Mouse (Mus musculus): ENCODE data around the gene Rtl8b. TPM values are rescaled to one million over a fixed set of nuclear protein-coding genes. Genes with fewer than 3 reads are reported as not detected.
A peak's percentile ranks its signal among the peaks of the same experiment; 100 is the strongest.
"Not testable (repeated sequence)": the region's sequence is repeated elsewhere in the genome, so short reads cannot be mapped to it uniquely, and the experiment has no call there.

The Rtl8b gene
- total RNA-seq (2021), result 10 to 100 TPM; 57.8 to 62.1 TPM
- long read RNA-seq, experiment 1, transcript Rtl8b-201 (1 exons, 1,232 nt), result major isoform, 71 of 71 reads
- long read RNA-seq, experiment 1, partial matches to known transcripts, result 0 of 71 reads
- long read RNA-seq, experiment 1, other reads (novel, unspliced or antisense), result 0 of 71 reads
- long read RNA-seq, experiment 2, transcript Rtl8b-201 (1 exons, 1,232 nt), result major isoform, 89 of 89 reads
- long read RNA-seq, experiment 2, partial matches to known transcripts, result 0 of 89 reads
- long read RNA-seq, experiment 2, other reads (novel, unspliced or antisense), result 0 of 89 reads

DNA sequence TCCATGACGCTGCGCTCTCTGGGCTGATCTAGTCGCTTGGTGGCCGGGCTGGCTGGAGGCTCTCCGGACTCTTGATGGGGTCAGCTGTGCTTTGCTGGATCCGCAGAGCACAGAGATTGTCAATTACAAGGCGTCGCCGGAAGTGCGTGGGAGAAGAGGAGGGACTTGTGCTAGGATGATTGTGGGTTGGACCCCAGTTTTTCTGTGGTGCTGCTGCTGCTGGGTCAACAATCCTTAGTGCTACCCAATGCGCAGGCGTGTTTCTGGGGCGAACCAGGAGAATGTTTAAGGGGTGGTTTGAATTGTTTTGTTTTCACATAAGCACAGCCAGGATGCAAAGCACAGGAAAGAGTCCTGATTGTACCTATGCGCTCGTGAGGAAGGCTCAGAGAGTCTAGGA, at the start of gene Rtl8b:
Gene Rtl8b (minus strand): TSS at position 115 of the 400 bp plus-strand sequence.
- DNase-seq, result peak; percentile 64 to 76
- intact Hi-C loops (cut with DNase I), result no loop called here

DNA sequence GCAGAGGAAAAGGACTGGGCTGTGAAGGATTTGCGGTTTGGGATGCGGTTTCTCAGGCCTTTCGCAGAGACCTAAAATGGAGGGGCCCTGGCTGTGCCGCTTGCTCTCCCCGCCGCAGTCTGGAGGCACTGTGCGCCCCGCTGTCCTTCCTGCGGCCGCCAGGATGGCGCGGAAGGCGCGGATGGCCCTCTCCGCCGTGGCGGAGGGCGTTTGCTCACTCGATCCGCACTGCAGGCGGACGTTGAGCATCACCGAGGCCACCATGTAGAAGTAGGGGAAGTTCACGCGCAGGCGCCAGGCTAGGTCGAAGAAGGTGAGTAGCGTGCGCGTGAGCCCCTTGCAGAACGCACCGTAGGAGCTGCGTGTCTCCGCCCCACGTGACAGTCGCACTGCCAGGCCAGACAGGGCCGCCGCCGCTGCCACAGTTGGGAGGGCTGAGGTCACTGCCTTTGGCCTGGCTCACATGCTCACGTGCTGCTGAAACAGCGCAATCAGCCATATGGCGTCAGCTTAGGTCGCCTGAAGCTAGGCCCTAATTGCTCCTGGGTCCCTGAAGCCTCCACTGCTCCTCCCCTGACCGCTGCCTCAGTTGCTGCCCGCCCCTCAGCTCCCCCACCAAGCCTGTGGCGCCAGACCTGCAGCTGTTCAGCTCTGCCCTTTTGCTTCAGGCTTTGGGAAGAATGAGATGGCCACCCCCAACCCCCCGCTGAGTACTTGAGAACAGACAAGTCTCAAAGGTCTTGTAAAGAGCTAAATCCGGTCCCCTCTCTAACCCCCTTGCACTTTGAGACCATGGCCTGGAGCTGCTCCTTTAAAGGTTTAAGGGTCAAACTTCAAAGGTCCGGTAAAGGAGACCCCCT, 46.3 kb upstream of the Rtl8b start:
- intact Hi-C loops (cut with DNase I), result no loop called here
- peak in 1 of 2 experiments; percentile 18 for DNase-seq

DNA sequence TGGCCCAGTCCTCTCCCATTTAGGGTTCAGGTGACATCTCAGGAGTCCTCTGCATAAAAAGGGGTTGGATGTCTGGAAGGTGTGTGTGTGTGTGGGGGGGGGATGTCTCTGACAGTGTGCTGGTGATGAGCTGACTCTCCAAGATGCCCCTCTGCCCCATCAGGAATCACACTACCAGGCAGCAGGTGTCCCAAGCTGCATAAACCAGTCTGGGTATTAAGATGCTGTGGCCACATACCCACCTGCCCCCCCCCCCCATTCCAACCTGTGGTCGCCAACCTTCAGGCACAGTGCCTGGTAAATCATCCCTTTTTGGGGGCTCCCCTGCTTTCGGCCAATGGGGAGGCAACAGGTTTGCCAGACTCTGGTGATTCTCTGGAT, 45.7 kb upstream of the Rtl8b start:
- no peak for DNase-seq
- intact Hi-C loops (cut with DNase I), result no loop called here

DNA sequence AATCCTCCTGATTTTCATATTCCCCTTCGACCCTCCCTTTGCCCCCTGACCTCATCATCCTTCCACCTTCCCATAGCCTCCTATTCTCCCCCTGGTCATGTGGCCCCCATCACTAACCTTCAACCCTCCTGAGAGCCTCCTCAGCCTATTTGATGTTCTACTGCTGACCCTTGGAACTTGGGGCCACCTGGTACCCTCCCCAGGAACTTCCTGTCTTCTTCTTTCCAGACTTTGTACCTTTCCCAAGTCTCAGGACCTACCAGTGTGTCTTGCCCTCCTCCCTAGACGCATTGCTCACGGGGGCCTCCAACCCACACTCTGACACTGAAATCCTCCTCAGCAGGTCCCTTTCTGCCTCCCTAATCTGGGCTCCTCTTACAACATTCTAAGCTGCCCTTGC, 32.5 kb upstream of the Rtl8b start:
- DNase-seq, result no peak
- intact Hi-C loops (cut with DNase I), result no loop called here

DNA sequence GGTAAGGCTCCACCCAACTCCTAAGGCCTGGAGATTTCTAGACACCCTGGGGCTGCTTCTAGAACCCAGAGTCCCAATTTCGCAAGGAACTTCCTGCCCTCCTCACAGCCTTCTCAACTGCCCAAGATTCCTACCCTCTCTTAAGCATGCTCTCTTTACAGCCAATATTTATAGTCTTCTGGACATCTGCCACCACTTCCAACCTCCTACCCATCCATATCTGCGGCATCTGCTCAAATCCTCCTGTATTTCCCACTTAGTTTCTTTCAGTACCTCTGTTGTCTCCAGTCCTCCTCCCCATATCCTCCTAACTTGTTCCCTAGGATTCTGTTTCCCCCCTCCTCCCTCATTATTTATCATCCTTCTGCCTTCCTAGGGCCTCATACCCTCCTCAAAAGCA, 29.0 kb upstream of the Rtl8b start:
- DNase-seq, result no peak
- intact Hi-C loops (cut with DNase I), result no loop called here

DNA sequence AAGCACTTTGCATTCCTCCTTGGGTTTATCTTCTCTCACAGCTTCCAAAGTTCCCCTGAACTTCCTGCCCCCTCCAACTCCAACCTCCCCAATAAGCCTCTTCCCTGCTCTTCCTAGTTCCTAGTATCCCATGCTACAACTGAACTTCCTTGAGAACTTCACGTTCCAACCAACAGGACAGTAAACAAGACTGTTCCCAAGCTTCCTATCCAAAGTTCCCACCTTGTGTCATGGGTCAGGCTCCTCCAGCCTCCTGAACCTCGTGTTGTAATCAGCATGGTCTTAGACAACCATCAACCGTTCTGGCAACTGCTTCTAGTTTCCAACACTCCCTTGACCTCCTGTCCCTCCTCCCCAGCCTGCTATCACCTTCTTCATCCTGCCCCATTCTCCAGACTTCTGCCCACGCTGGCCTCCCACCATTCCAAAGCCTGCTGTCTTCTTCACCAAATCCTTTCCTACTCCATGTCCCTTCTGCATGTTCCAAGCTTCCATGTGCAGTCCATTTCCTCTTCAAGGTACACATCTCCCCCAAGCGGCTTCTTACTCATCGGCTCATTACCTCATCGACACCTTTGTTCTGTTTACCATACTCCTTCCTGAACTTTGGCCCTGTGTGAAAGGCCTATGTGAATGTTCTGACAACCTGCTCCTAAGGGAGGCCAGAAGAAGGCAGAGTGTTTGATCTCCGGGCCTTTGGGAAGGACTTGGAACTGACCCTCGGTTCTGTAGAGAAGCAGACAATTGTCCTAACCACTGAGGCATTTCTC, 24.0 kb upstream of the Rtl8b start:
- intact Hi-C loops (cut with DNase I), result no loop called here
- no peak for DNase-seq

DNA sequence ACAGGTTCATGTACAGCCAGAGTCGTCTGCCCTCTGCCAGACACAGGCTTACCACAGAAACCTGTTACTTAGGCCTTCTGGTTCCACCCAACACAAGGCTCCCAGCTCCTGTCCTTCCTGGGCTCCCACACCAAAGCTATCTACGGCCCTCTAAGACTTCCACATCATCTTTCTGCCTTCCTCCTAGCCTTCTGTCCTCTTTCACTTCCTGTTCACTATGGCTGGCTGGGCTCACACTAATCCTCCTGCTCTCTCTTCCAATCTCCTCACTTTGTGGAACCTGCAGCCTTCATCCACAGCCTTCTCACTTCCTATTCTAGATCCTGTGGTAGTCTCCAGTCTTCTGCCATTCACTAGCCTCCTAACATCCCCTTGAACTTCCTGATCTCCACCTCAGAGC, 22.9 kb upstream of the Rtl8b start:
- intact Hi-C loops (cut with DNase I), result no loop called here
- no peak for DNase-seq

DNA sequence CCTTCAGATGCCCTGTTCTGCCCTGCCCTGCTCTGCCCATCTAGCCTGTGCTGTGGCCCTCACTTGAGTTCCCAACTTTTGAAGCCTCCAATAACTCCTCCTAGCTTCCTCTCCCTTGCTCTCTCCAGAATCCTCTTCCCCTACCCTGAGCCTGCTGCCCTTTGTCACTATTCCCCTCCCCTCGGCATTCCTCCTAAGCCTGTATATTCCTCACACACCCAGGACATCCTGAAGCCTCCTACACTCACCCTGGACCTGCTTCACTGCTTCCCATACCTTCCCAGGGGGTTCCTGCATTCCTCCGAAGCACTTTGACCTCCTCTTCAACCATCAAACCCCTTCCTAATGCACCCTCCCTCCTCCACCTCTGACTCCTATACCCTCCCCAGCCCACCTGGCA, 21.9 kb upstream of the Rtl8b start:
- DNase-seq, result no peak

DNA sequence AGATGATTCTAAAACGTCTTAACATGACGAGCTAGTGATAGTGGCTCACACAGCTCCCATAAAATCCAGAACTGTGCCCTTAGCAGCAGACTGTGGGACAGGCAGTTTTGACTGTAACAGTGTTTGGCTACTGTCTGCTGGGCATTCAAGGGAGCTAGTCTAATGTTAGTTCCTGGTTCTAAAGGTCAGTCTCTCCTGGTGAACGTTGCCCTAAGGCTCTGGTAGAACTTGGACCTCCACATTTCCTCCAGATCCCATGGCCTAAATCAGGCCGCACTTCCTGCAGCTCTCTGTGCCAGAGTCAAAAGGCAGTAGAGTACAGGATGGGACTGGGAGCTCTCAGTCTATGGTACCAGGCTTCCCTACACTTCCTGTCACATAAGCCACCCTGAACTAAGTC, 14.5 kb upstream of the Rtl8b start:
- DNase-seq; intact Hi-C loops (cut with DNase I): not testable (repeated sequence)

More for the DNA sequence above, 21.9 kb upstream of the Rtl8b start:
- intact Hi-C loops (cut with DNase I), result no loop called here

DNA sequence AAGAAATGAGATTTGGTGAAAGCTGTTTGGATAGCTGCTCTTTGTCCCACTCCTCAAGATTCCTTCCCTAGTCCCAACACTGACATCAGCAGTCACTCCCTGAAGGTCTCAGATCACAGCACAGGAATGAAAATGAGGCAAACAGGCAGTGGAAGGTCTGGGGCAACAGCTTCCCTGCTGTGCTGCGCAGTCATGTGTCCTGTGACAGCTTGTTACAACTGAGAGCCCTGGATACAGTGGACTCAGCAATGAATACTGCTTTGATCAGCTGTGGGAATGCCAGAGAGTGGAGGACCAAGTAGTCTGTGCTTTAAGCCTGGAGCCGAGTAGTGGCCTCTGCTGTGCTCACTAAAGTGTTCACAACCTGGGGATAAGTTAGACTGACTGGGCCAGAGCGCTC, 12.4 kb upstream of the Rtl8b start:
- intact Hi-C loops (cut with DNase I); DNase-seq: not testable (repeated sequence)

DNA sequence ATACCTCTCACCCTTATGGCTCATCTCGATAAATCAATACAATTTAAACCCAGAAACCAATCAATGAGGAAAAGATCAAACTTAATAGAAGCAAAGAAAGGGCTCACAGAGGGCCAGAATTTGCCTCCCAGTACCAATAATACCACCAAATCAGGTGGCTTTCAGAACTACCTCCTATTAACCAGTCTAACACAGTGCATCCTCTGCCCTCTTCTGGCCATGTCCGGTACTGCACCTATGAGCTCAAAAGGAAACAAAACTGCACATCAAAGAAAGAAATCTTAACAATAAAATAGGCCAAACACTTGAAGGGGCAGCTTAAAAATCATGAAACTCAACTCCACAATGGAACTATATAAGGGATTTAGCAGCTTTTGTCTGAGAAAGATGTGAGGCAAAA, 6.7 kb upstream of the Rtl8b start:
- peak; percentile 34 to 47 for DNase-seq
- intact Hi-C loops (cut with DNase I), result not testable (repeated sequence)

DNA sequence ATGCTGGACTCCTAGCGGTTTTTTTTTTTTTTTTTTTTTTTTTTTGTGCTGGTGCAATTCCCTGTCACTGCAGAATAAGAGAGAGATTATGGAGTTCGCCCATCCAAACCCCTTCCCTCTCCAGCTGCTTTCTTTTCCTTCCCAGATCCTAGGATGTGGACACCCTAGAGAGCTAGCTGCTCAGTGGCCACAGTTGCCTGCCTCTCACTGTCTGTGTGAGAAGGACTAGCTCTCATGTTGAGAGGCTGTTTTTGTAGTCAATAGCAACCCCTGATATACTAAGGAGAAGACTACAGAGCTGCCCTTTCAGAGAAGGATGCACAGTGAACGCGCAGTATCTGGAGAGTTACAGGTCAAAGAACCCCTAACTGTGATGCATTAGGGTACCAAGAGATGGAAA, 488 bp upstream of the Rtl8b start:
- intact Hi-C loops (cut with DNase I); DNase-seq: not testable (repeated sequence)

DNA sequence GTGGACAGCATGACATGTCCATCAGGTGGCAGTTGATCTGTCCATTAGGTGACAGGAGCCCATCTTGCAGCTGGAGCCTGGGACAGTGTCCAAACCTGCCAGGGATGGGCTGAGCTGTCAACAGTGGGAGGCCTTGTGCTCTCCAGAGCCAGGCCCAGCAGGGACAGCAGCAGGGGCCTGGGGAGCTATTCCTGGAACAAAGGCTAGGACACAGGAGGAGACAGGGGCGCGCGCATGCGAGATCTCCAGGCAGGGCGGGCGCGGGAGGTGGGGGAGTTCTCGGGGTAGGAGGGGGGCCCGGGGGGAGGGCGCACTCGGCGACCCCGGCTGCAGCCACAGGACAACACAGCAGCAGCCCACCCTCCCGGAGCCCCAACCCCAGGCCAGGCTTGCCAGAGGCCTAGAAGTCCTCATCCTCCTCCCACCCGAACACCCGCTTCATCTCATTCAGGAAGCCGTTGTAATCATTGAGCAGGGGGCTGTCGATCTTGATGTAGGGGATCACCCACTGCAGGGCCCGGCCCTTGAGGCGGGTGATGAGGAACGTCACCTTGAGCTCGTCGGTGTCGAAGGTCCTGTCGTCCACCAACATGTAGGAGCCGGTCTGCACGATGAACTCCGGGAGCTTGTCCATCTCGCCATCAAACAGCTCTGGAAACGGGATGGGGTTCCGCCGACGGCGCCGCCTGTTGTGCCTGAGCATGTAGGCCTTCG, 494 bp downstream of the Rtl8b start:
- intact Hi-C loops (cut with DNase I); DNase-seq: not testable (repeated sequence)

DNA sequence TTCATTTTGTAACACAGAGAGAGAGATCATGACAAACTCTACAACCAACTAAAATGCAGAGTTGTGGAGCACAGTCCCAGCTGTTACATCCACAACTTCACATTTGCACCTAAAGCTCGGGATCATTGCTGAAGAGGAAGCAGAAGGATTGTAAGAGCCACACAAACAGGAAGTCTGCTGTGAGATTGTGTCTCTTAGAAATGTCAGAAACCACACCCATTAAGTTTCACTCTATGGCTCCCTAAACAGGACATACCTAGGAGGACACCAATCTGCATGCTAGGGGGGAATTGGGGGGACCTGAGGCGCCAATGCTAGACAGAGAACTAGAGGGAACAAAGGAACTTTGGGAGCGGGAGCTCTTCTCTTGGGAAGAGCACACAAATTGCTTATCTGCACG, 17.3 kb downstream of the Rtl8b start:
- intact Hi-C loops (cut with DNase I), result not testable (repeated sequence)

DNA sequence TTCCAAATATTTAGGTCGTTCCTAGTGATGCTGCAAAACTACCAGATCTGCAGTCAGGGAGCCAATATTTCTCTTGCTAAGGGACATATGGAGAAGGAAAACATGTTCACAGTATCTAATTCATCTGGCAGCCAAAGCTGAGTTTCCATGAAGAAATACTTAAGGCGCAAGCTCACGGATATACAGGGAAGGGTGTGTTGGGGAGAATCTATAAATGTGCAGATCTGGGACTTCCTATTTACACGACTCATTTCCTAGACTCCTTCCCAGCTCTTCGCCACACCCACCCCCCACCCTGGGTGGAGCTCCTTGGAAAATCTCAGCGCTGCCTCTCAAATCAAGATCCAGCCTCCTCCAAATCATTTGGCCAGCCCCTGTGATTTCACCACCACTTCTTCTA, 24.3 kb downstream of the Rtl8b start:
- intact Hi-C loops (cut with DNase I), result no loop called here
- DNase-seq, result no peak

More for the DNA sequence above, 17.3 kb downstream of the Rtl8b start:
- DNase-seq, result not testable (repeated sequence)

DNA sequence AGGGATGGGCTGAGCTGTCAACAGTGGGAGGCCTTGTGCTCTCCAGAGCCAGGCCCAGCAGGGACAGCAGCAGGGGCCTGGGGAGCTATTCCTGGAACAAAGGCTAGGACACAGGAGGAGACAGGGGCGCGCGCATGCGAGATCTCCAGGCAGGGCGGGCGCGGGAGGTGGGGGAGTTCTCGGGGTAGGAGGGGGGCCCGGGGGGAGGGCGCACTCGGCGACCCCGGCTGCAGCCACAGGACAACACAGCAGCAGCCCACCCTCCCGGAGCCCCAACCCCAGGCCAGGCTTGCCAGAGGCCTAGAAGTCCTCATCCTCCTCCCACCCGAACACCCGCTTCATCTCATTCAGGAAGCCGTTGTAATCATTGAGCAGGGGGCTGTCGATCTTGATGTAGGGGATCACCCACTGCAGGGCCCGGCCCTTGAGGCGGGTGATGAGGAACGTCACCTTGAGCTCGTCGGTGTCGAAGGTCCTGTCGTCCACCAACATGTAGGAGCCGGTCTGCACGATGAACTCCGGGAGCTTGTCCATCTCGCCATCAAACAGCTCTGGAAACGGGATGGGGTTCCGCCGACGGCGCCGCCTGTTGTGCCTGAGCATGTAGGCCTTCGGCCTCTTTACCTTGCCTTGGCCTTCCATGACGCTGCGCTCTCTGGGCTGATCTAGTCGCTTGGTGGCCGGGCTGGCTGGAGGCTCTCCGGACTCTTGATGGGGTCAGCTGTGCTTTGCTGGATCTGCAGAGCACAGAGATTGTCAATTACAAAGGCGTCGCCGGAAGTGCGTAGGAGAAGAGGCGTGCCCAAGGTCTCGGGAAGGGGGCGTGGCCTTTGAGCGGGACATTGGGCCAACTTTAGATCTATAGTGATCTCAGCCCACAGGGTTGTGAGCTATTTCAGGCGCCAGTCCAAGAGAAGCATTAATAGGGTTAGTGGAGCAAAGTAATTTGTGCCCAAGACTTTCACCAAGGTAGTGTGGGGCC, 26.9 kb downstream of the Rtl8b start, which contains the start of gene Rtl8a:
Gene Rtl8a (minus strand): TSS at position 703 of the 982 bp plus-strand sequence.
- peak; percentile 67 for DNase-seq
- intact Hi-C loops (cut with DNase I), result not testable (repeated sequence)

DNA sequence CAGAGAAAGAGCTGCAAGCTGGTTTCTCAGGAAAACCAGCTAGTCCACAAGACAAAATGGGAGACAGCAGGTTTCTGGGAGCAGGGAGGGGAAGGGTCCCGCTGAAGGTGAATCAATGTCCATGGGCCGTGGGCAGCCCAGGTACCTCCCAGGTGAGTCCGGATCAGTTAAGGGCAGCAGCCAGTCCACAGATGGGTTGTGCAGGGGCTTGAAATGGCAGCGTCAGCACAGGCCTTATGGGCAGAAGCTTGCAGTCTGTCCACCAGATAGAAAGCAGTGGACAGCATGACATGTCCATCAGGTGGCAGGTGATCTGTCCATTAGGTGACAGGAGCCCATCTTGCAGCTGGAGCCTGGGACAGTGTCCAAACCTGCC, 27.6 kb downstream of the Rtl8b start:
- intact Hi-C loops (cut with DNase I); DNase-seq: not testable (repeated sequence)

DNA sequence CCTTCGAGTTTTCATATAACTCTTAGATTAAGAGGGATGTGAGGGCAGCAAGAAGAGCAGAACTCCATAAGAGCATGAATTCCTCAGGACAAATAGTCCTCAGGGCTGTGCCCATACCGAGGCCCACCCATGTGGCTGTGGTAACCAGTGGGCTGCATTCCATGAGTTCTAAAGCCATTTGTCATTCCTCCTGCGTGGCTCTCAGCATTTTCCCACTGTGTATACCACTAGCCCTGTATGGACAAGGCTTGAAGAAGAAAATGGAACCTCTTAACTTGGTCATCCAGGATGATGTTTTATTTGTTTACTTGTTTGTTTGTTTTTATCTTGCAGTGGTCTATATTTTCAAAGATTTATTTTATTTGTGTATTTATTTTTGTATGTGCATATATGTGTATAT, 32.1 kb downstream of the Rtl8b start:
- DNase-seq; intact Hi-C loops (cut with DNase I): not testable (repeated sequence)

Data from gastrocnemius, postnatal 36 days (tissue).